ENCODE assay signal across 10 mouse cellular contexts in genomic region chr14:79164925-79165324, GRCm38 (mm10).
DNase-seq lines count a peak whose midpoint lies in the region; ATAC-seq and TF ChIP-seq lines count a peak whose summit lies in the region.
"Had no signal": no experiment of that assay in that cellular context is flagged by ENCODE, and none has a peak within 500 bp of the region (broad histone marks: within the 10 kb centered on the region; RNA-seq: fewer than 3 reads in every experiment).

No protein-coding gene starts in this region.

- ATAC-seq in kidney, embryonic 16.5 days (ENCODE audit: low FRiP score, low TSS enrichment) = no peak
- ATAC-seq in Patski = no peak

- H3K4me3 ChIP-seq in kidney, embryonic 16.5 days (ENCODE audit: low read length) = no peak overlapping the region
- no peak overlapping the region for H3K4me3 ChIP-seq in CH12.LX (replicated peaks in 1 of 3; ENCODE audit: low read depth in 2 of 3, low read length in 2 of 3, poor library complexity in 1 of 3)
- no peak overlapping the region for H3K4me3 ChIP-seq in hindbrain, embryonic 10.5 days
- H3K4me3 ChIP-seq: embryonic facial prominence, embryonic 15.5 days; liver, embryonic 13.5 days had no signal

- TF ChIP-seq POLR2A in CH12.LX (IDR thresholded peaks at IDR 0.05; ENCODE audit: low read depth, low read length) = no peak

- DNase-seq in kidney, adult 18-20 months = no peak
- DNase-seq in CH12.LX (ENCODE audit: extremely low read depth) (peak; percentile 12), Patski (ENCODE audit: low read depth, low spot score) (no peak)
- peak; percentile 32 for DNase-seq in lung, postnatal 36 days
- no peak for DNase-seq in gastrocnemius, postnatal 10 days
- DNase-seq in layer of hippocampus, adult 11-12 months (ENCODE audit: low spot score) = no peak
- DNase-seq in hindbrain, embryonic 10.5 days (ENCODE audit: low spot score) = no peak
- DNase-seq: liver, embryonic 13.5 days had no signal

- no peak overlapping the region for H3K4me2 ChIP-seq in kidney, embryonic 16.5 days (replicated peaks; ENCODE audit: low read depth, low read length)
- no peak overlapping the region for H3K4me2 ChIP-seq in CH12.LX (ENCODE audit: insufficient read depth, low read depth, poor library complexity, severe bottlenecking)
- H3K4me2 ChIP-seq: embryonic facial prominence, embryonic 15.5 days; liver, embryonic 13.5 days had no signal

- TF ChIP-seq RAD21 in CH12.LX (IDR thresholded peaks at IDR 0.05; ENCODE audit: low read depth, low read length) = peak; percentile 46

- peak overlapping the region; percentile 51; the same call in 1 of the 2 replicates for H3K27ac ChIP-seq in kidney, embryonic 16.5 days (ENCODE audit: low read length)
- H3K27ac ChIP-seq in CH12.LX (ENCODE audit: insufficient read depth, low read depth) = no peak overlapping the region
- H3K27ac ChIP-seq in hindbrain, embryonic 10.5 days = no peak overlapping the region
- H3K27ac ChIP-seq: embryonic facial prominence, embryonic 15.5 days; liver, embryonic 13.5 days had no signal

- no peak for TF ChIP-seq EP300 in CH12.LX (IDR thresholded peaks at IDR 0.05; ENCODE audit: low read length)

- dilution Hi-C loops in CH12.LX (cut with MboI; ENCODE audit: extremely low pct_ligation_motif_present, extremely low pct_unique_long_range_greater_than_20kb, low sequenced_read_pairs) = no loop called here

- no peak overlapping the region for H3K9ac ChIP-seq in kidney, embryonic 16.5 days (replicated peaks; ENCODE audit: low read length)
- no peak overlapping the region for H3K9ac ChIP-seq in CH12.LX (ENCODE audit: insufficient read depth, low read depth)
- H3K9ac ChIP-seq: embryonic facial prominence, embryonic 15.5 days; liver, embryonic 13.5 days had no signal

- no peaks in the 10 kb centered on the region; the same call in 1 of the 2 replicates for H3K36me3 ChIP-seq in kidney, embryonic 16.5 days (ENCODE audit: insufficient read depth, low read length)
- peaks cover 10 to 51% of the 10 kb centered on the region in 2 experiments for H3K36me3 ChIP-seq in CH12.LX (replicated peaks in 1 of 2; ENCODE audit: control insufficient read depth in 1 of 2, insufficient read depth in 1 of 2, low read length in 1 of 2)
- H3K36me3 ChIP-seq in hindbrain, embryonic 10.5 days = peaks cover 4% of the 10 kb centered on the region; the same call in 1 of the 2 replicates

- 95% methylated on average over 2 of the region's 2 CpGs for WGBS in kidney, embryonic 16.5 days
- WGBS in hindbrain, embryonic 10.5 days = 89% methylated on average over 2 of the region's 2 CpGs

- POLR2A ChIA-PET in Patski (lab: Charles Lee) = interaction anchor here (0.9 kb wide), 1 partner anchor 11 kb away, joined by 3 read pairs; no protein-coding TSS in a partner anchor

- H3K4me1 ChIP-seq in kidney, embryonic 16.5 days (ENCODE audit: insufficient read depth, low read length) = 0 out of 2 replicates have a peak, but pooled peaks cover 11% of the 10 kb centered on the region
- H3K4me1 ChIP-seq in CH12.LX (ENCODE audit: control insufficient read depth in 1 of 2, insufficient read depth in 2 of 2) = peaks cover 0 to 10% of the 10 kb centered on the region in 2 experiments; a peak in 2 of 4 replicates
- H3K4me1 ChIP-seq in hindbrain, embryonic 10.5 days (replicated peaks) = no peaks in the 10 kb centered on the region
- H3K4me1 ChIP-seq: liver, embryonic 13.5 days had no signal

- no peaks in the 10 kb centered on the region for H3K27me3 ChIP-seq in kidney, embryonic 16.5 days (ENCODE audit: insufficient read depth, low read length)
- no peaks in the 10 kb centered on the region for H3K27me3 ChIP-seq in CH12.LX (replicated peaks)
- no peaks in the 10 kb centered on the region for H3K27me3 ChIP-seq in Patski
- no peaks in the 10 kb centered on the region for H3K27me3 ChIP-seq in hindbrain, embryonic 10.5 days (ENCODE audit: insufficient read depth, poor library complexity, severe bottlenecking)
- H3K27me3 ChIP-seq: embryonic facial prominence, embryonic 15.5 days; liver, embryonic 13.5 days had no signal

- no peaks in the 10 kb centered on the region for H3K79me2 ChIP-seq in CH12.LX (replicated peaks; ENCODE audit: control insufficient read depth, extremely low read depth, insufficient read depth, poor library complexity, severe bottlenecking)

- TF ChIP-seq CTCF in CH12.LX (conservative IDR thresholded peaks at IDR 0.05 in 1 of 2, IDR thresholded peaks at IDR 0.05 in 1 of 2; ENCODE audit: low read depth in 2 of 2, low read length in 2 of 2) (peak; percentile 20 to 54; a peak in 2 of 4 replicates), Patski (IDR thresholded peaks at IDR 0.05) (peak; percentile 67)

- CTCF ChIA-PET in Patski (lab: Charles Lee) = interaction anchor here (1.1 to 2.0 kb wide), 4 partner anchors 10 to 159 kb away, joined by 4 to 6 read pairs (median 6); no protein-coding TSS in a partner anchor

- H3K9me3 ChIP-seq in kidney, embryonic 16.5 days (ENCODE audit: low read length) = peaks cover 6% of the 10 kb centered on the region; the same call in 1 of the 2 replicates
- H3K9me3 ChIP-seq in CH12.LX (replicated peaks; ENCODE audit: low read length) = no peaks in the 10 kb centered on the region
- no peaks in the 10 kb centered on the region; the same call in 1 of the 2 replicates for H3K9me3 ChIP-seq in hindbrain, embryonic 10.5 days
- H3K9me3 ChIP-seq: embryonic facial prominence, embryonic 15.5 days; liver, embryonic 13.5 days had no signal

- in situ Hi-C loops in CH12.LX (cut with MboI; ENCODE audit: low pct_ligation_motif_present, low pct_unique_long_range_greater_than_20kb, low sequenced_read_pairs) = no loop called here
- in situ Hi-C loops in Patski (cut with MboI; ENCODE audit: low pct_unique_long_range_greater_than_20kb) = no loop called here

TF ChIP-seq in CH12.LX, 34 proteins besides CTCF, POLR2A, EP300 and RAD21:
- TF ChIP-seq KAT2A (IDR thresholded peaks at IDR 0.05; ENCODE audit: insufficient replicate concordance, low read length) (no peak), SMC3 (IDR thresholded peaks at IDR 0.05; ENCODE audit: low read depth, low read length) (peak; percentile 45)

Comparison
In these comparisons a context has a peak if more than half of its experiments do, and no peak if none do; other contexts are left out.
1. DNase-seq: peak in CH12.LX (single experiment) and lung, postnatal 36 days (single experiment); none in kidney, adult 18-20 months (single experiment), Patski (single experiment), gastrocnemius, postnatal 10 days (single experiment), layer of hippocampus, adult 11-12 months (single experiment) and hindbrain, embryonic 10.5 days (single experiment).